Mouse (Mus musculus) monocyte, adult 5-6 weeks (primary cell): Measurements from ENCODE around the gene Foxo3. TPM values are rescaled to one million over a fixed set of nuclear protein-coding genes. Genes with fewer than 3 reads are reported as not detected.
A peak's percentile ranks its signal among the peaks of the same experiment; 100 is the strongest.

Experiments
- ATAC-seq: fragments of 153-309, 156-312 bp; replicated peaks from 2 replicates; pipeline ENCODE4 v1.8.0; 2017; ENCODE audit warnings: mild to moderate bottlenecking; ENCODE audit not compliant: low TSS enrichment, insufficient number of reproducible peaks, severe bottlenecking, poor library complexity, low FRiP score
- total RNA-seq: library from RNA; stranded (forward); fragments of 200-1000, 200-491, 200-594 nt; gene quantifications from 3 replicates; pipeline ENCODE4 v1.2.3, GENCODE M21; 2017

Gene Foxo3
- total RNA-seq, 1 experiment from 2014 or later = 39.6 TPM

GRCm38 (mm10) chr10:42152426-42153205 lies 123.9 kb downstream of the Foxo3 start:
- 0 out of 2 replicates have a peak, but pooled peaks have one; percentile 61 for ATAC-seq

GRCm38 (mm10) chr10:42149767-42150166 lies 126.8 kb downstream of the Foxo3 start:
- ATAC-seq = no peak

DNA sequence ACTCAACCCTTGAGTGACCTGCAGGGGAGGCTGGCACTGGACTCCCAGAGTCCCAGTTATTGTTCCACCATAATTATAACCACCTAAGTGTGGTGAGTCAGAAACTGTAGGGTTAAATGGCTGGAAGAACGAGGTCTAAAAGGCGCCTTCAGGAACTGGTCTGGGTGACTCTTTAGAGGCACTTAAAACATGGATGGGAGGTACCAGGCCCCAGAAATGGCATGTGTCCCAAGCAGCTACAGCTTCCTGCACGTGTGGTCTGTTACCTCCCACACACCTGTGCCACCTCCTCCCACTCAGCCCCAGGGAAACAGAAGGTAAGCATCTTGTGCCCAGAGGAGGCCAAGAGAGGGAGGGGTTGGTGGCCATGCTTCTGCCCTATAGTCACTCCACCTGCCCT lies 128.2 kb downstream of the Foxo3 start:
- no peak for ATAC-seq

- no peak for ATAC-seq
Measured at GRCm38 (mm10) chr10:42145221-42145620, 131.3 kb downstream of the Foxo3 start.

DNA sequence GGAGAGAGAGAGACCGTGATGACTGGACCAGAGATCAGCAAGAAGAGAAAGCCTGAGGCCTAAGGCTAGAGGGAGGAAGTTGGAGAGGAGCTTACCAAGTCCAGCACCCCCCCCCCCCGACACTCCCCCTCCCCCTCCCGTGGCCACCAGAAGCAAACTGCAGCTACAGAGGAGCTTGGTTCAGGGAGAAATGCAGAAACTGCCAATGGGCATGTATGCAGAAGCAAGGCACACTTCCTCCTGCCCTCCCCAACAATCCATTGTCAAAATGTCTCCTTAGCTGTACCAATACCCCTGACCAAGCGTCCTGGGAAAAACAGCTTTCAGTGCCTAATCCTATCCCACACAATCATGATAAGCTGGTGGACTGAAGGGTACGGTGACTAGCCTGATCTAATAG lies 131.8 kb downstream of the Foxo3 start:
- ATAC-seq = no peak

- no peak for ATAC-seq
Measured at GRCm38 (mm10) chr10:42144176-42144575, 132.4 kb downstream of the Foxo3 start.

DNA sequence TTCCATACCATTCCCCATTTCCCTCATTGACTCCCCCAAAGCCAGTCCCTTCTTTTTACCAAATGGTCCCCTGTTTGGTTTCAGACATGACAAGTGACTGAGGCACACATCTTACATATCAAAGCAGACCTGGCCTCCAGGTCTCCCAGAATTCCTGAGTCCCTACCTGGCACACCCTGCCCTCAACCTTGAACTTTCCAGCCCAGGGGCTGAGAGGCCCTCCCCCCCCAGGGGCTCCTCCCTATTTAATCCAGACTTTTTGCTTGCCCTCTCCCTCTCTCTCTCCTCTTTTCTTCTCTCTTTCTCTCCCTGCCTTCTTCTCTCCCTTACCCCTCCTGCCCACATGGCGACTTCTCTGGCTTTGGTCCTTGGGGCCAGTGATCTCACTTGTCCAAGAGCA lies 133.8 kb downstream of the Foxo3 start:
- ATAC-seq = no peak

DNA sequence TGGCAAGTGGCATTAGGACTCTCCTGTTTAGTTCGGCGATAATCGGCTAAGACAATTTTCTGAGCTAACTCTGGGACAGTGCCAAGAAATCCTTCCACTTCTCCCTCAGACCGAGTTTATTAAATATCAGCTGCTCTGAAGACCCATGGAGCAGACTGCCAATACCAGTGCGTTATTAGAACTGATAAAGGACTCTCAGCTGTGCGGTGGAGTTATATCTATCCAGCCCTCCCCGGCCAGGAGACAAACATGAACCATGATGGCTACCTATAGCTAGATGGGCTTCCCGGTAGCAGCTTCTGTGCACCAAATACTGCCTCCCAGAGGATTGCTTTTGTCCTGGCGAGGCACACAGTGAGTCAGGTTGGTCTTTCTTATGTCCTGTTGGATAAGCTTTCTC lies 134.5 kb downstream of the Foxo3 start:
- no peak for ATAC-seq

GRCm38 (mm10) chr10:42139749-42140148 lies 136.8 kb downstream of the Foxo3 start:
- no peak for ATAC-seq

DNA sequence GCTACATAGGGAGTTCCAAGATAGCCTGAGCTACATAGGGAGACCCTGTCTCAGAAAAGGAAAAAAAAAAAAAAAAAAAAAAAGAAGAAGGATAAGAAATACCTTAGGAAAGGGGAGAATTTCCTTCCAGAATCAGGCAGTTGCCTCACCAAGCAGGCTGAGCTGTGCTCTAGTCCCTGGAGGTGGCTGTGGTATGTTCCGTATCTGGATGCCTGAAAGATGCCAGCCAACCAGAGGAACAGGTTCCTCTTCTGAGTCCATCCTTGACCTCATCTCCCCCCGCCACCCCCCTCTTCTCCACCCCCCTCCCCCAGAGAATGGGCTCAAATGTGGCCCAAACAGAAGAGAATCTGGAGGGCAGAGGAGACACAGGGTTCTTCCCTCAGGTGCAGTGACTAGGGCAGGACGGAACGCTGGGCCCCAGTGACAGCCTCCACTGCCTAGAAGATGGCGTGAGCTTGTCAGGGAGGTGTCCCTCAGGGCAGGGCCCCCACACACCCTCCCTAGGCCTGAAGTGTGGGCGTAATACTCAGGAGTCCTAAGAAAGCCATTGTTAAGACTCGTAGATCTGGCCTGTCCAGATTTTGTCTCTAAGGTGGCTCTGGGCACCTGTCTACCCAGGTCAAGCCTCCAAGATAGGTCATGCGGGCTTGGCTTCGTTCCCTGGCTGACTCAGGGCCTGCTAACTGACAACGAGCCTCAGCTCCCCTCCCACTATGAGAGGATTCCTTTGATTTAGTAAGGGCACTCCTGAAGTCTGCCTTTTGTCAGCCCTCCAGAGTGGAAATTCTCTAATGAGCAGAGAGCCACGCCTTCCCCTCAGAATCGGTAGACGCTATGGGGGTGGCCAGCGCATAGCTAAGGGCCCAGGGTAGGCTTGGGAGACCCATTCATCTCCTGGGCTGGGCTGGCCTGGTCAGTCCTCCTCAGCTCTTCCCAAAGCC lies 141.5 kb downstream of the Foxo3 start:
- no peak for ATAC-seq

Other genes with a start within 250 kb of the Foxo3 start
- gene Afg1l, start 201.8 kb upstream of the Foxo3 start, total RNA-seq = 7.3 to 11.4 TPM (median 9.6 TPM) in 3 replicates
- gene Snx3, start 225.3 kb upstream of the Foxo3 start, total RNA-seq = 60.0 to 80.9 TPM (median 77.6 TPM) in 3 replicates